Mouse (Mus musculus): ENCODE measurements around the gene Ccdc61. TPM values are rescaled to one million over a fixed set of nuclear protein-coding genes. Genes with fewer than 3 reads are reported as not detected.

Ccdc61 gene
- total RNA-seq (2021) (10 to 100 TPM in 1 of 2 experiments, 1 to 10 TPM in 1; 10.0 to 10.1 TPM), polyA plus RNA-seq (2012; rRNA removed) (28.5 and 30.2 TPM in 2 replicates)
- long read RNA-seq, transcript Ccdc61-201 (14 exons, 2,022 nt) = major isoform, 6 of 18 reads
- long read RNA-seq, partial matches to known transcripts = 7 of 18 reads
- long read RNA-seq, other reads (novel, unspliced or antisense) = 5 of 18 reads

DNA sequence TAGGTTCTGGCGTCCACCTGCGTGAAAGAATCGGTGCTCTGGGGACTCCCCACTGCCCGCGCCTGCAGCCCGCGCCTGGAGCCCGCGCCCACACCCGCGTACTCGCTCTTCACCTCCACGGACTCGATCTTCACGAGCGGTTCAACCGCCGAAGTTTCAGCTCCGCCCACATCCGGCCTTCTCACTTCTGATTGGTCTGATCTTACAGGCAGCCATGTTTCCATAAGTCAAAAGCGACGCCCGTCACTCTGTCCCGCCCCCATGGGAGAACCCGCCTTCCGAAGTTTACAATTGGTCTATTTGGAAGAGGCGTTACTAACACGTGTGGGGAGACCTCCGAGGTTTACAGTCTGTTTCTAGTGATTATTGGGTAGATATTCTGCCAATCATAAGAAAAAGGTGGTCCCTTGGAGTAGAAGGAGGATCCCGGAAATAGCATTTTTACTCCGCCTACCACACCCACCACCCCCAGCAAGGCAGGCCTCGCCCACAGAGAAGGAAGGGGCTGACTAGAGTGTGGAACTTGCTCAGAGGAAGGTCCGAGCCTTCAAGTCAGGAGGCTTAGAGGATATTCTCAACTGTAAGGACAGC, at the start of gene Ccdc61:
Gene Ccdc61 (minus strand): TSS at position 175 of the 591 bp plus-strand sequence.
- peak; percentile 98 for DNase-seq

GRCm38 (mm10) chr7:18959446-18959845, 49.2 kb upstream of the Ccdc61 start:
- DNase-seq = peak; percentile 39

DNA sequence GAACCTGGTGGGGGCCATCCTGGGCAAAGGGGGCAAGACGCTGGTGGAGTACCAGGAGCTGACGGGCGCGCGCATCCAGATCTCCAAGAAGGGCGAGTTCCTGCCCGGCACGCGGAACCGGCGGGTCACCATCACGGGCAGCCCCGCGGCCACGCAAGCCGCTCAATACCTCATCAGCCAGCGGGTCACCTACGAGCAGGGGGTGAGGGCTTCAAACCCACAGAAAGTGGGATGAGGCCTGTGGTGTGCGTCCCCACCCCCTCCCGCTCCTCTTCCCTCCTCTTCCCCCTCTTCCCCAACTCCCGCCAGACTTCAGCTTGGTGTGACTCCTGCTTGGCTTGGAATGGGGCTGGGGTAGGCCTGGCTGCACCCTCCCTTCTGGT, 48.2 kb upstream of the Ccdc61 start:
- no peak for DNase-seq

GRCm38 (mm10) chr7:18957569-18958383, 47.6 kb upstream of the Ccdc61 start:
- DNase-seq = peak; percentile 88

- peak; percentile 67 for DNase-seq
Measured at GRCm38 (mm10) chr7:18951397-18951796, 41.2 kb upstream of the Ccdc61 start.

DNA sequence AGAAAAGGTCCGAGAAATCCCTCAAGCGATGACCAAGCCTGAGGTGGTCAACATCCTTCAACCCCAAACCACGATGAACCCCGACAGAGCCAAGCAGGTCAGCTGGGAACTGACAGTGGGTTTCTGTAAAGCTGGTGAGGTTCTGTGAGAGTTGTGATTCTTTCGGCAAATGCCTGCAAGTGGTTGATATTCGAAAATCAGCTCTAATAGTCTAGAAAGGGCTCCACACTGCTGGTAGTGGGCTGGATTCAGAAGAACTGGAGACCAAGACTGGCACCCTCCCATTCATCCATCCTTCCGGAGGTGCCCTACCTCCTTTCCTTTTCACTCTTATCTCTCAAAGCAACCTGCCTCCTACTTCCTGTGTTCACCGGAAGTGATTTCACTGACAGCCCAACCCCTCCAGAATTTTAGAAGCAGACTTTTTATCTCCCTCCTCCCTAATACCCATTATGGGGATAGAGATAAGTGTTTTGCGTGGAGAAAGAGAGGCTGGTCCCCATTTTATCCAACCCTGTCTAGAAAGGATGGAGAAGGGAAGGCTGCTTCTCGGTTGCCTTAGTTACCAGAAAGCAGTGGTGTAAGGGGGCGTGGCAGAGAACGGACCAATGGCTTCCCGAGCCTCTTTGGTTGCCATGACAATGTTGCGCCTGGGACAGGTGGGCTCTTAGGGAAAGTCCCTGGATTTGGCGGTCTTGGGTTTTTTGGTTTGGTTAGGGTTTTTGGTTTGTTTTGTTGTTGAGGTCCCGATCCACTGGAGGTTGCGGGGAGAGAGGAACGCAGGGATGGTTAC, 40.5 kb upstream of the Ccdc61 start:
- DNase-seq = no peak

DNA sequence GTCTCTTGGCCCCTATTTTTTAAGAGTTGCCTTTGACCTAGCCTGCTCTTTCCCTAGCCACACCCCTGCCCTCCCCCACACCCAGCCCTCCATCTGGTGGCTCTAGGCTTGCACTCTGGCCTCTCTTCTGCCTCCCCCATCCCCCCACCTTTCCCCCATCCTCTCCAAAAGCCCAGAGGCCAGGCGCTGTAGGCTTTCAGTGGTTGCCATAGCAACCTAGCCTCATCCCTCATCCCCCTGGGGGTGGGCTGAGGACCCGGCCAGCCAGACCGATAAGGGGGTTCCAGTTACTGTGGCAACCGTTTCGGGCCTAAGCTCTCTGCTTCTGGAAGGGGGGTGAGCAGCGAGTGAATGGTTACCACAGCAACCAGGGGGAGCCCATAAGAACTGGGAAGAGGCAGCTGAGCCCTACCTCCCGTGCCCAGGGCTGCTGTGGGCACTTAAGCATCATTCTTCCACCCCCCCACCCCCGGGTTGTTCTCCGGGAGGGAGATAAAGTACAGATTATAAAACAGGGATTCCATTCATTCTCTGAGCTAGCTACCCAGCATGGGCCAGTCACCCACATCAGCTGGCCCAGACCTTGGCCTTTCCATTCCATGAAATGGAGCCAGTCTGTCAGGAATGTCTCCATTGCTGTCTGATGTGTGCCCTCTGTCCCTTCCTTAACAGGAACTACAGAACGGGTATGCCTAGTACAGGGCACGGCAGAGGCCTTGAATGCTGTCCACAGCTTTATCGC, 39.7 kb upstream of the Ccdc61 start:
- no peak for DNase-seq

DNA sequence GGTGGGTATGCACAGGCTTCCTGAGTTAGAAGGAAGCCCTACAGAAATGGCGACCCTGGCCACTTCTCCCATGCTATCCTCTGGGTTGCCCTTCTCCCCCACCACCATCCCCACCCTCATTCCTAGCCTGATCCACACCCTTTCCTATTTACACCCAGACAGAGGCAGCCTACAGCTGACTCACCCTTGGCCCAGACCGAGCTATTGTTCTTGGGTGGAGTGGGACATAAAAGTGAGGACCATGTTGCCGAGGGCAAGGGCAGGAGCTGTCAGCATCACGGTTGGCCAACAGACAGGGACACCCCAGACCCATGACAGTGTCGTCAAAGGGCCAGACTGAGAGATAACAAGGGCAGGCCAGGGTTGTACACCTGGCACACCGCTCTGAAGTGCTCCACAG, 37.9 kb upstream of the Ccdc61 start:
- DNase-seq = peak; percentile 64

- DNase-seq = no peak
Measured at GRCm38 (mm10) chr7:18942815-18943214, 32.6 kb upstream of the Ccdc61 start.

- no peak for DNase-seq
Measured at GRCm38 (mm10) chr7:18942376-18942775, 32.2 kb upstream of the Ccdc61 start.

- peak; percentile 42 for DNase-seq
Measured at GRCm38 (mm10) chr7:18927759-18928158, 17.5 kb upstream of the Ccdc61 start.

GRCm38 (mm10) chr7:18926911-18927310, 16.7 kb upstream of the Ccdc61 start:
- DNase-seq = no peak

DNA sequence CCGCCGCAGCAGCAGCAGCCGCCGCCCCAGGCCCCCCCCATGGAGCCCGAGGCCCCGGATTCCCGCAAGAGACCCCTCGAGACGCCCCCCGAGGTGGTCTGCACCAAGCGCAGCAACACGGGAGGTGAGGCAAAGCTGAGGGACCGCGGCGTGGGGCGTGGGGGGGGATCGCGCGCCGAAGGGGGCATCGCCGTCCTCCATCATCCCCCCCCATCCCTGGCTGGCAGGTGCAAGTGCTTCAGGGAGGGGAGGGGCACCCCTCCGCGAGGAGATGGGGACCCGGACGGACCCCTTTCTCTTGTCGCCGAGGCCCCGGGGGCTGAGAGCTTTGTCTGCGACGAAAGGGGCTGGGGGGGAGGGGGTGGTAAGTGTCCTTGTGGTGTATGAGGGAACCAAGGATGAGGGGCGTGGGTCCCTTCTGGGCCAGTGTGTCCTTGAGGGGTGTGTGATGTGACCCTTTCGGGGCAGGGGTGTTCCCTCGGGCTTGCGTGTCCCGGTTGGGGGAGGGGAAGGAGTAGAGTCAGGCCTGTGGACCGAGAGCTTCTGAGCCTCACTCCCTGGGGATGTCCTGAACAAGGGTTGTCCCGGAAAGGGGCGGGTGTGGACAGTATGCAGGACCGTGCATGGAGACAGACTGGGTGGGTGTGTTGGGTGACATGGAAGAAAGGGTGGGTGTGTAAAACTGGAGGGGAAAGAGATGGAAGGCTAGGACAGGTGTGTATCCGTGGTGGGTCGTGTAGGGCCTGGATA, 16.0 kb upstream of the Ccdc61 start:
- DNase-seq = peak; percentile 58

DNA sequence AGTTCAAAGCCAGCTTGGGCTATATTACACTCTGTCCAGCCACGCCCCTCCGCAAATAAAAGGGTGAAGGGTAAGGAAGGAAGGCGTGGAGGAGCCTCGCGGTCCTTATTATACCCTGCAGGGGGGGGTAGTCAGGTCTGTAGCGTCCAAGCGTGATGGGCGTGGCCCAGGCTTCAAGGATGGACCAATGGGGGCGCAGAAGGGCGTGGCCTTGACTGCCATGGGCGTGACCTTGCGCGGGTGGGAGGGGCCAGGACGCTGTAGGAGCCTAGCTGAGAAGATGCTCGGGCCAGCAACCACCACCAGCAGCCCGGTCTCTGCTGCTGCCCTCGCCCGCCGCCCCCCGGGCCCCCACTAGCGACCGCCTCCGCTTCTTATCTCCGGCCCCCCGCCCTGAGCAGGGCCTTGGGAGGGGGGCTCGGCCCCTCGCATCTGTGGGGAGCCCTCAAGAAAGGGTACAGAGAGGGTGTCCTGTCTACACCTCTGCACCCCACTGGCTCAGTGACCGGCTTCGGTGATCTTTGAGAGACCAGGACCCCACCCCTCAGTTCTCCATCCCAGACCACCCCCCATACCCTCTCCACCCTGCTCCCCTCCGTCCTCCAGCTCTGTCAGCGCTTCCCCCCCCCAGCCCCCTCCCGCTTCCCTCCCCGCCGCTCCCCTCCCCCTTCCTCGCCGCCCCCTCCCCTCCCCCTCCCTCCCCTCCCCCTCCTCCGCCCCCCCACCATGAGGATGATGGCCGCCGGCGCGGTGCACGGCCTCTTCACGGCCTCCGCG, 15.1 kb upstream of the Ccdc61 start, which contains the start of gene Nova2:
Gene Nova2 (plus strand): TSS at position 727 of the 777 bp plus-strand sequence.
- DNase-seq = peak; percentile 91

DNA sequence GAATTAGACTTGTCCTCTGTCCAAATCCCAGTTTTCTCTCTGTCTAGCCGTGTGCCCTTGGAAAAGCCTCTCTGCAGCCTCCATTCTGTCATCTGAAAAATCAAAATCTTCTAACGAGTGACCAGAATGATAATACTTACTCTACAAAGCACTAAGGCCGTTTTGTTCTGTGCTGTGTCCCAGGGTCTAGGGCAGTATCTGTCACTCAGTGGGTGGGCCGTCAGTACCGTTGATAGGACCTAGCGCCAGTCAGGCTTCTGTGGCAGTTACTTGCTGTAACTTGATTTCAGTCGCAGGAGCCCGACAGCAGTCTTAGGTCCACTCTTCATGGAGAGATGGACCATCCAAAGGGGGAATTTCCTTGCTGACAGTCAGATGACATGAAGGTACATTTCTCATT, 14.1 kb upstream of the Ccdc61 start:
- DNase-seq = no peak

GRCm38 (mm10) chr7:18923711-18924191, 13.5 kb upstream of the Ccdc61 start:
- no peak for DNase-seq

- DNase-seq = no peak
Measured at GRCm38 (mm10) chr7:18923267-18923666, 13.1 kb upstream of the Ccdc61 start.

DNA sequence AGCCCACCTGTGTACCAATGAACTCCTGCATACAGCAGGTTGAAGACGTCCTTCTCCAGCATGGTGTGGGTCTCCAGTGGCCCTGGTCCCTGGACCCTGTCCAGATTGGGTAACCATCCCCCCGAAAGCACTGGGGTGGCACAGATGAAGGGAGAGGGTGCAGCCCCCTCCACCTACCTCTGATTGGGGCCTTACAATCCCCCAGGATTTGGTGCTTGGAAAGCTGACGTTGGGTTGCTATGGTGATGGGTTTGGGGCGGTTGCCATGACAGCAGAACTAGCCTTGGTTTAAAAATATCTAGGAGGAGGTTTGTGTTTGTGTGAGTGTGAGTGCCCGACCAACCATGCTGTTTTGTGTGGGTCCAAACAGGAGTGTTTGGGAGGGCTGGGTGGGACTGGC, 12.6 kb upstream of the Ccdc61 start:
- no peak for DNase-seq

DNA sequence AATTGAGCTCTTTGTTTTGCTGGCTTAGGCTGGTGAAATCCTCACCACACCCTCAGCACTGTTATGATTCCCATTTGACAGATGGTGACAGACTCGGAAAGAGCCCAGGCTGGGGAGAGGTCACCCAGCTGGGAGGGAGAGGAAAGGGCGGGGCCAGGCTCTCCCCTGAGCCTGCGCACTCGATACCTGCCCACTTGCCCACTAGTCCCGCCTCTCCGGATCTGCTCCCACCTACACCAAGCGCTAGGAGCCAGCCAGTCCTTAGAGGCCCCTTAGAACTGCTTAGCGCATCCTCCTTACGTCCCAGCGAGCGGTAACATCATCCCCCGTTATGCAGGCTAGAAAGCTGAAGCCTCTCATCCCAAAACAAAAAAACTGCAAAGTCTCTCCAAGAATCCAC, 10.9 kb upstream of the Ccdc61 start:
- DNase-seq = peak; percentile 82

- peak; percentile 44 for DNase-seq
Measured at GRCm38 (mm10) chr7:18917931-18918330, 7.7 kb upstream of the Ccdc61 start.

All from adrenal gland, adult 2 months (tissue).